Mouse (Mus musculus): ENCODE results near the gene Fgd3.

The Fgd3 gene

GRCm38 (mm10) chr13:49341012-49341830 is 21.1 kb upstream of the Fgd3 start, which contains the start of gene Bicd2:
Bicd2 (plus strand) TSS chr13:49341585.
- DNase-seq: peak; percentile 98

DNA sequence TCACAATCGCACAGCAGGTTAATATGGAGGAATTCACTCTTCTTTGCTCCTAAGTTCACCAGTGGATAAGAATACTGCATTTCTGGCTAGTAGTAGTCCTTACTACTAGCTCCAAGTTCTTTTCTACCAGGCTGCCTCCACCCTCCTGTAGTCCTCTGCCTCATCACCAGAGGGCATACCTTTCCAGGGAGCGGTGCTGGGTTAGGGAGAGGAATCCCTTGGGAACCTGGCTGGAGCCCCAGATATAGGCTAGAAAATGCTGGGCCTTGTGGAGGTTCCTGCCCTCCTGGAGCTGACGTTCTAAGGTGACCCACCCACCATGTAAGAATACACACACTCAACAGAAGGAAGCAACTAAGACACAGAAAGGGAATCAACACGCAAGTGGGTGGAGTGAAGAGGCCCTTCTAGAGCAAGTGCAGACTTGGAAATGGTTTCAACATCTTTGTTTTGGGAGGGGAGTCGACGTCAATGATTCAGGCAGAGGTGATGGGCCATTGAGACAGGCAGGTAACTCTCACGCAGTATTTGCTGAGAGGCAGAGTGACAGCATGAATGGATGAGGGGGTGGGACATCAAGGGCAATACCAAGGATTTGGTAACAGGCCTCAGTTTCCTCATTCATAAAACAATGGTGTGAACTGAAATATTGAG is 18.9 kb upstream of the Fgd3 start:
- no peak for DNase-seq

- DNase-seq: no peak
Observed at GRCm38 (mm10) chr13:49335077-49335982, 15.2 kb upstream of the Fgd3 start.

GRCm38 (mm10) chr13:49333250-49333649 is 13.1 kb upstream of the Fgd3 start:
- DNase-seq: no peak

DNA sequence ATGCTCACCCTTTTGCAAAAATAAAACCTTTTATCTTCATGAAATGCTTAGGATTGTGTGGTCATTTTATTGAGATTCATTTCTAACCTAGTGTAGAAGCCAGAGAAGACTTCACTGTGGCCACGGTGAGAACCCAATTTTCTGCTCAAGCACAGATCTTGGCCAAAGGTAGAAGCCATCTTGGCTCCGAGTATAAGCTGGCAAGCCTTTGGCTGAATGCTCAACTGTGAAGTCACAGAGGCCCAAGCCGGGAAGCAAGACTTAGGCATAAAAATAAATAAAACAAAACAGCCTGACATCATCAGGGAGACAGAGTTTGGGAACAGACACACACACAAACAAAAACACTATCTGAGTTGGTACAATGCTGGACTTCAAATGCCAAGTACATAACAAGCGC is 8.0 kb upstream of the Fgd3 start:
- DNase-seq: no peak

GRCm38 (mm10) chr13:49326246-49327206 is 6.4 kb upstream of the Fgd3 start:
- peak; percentile 56 for DNase-seq

- no peak for DNase-seq
Observed at GRCm38 (mm10) chr13:49324871-49325270, 4.8 kb upstream of the Fgd3 start.

DNA sequence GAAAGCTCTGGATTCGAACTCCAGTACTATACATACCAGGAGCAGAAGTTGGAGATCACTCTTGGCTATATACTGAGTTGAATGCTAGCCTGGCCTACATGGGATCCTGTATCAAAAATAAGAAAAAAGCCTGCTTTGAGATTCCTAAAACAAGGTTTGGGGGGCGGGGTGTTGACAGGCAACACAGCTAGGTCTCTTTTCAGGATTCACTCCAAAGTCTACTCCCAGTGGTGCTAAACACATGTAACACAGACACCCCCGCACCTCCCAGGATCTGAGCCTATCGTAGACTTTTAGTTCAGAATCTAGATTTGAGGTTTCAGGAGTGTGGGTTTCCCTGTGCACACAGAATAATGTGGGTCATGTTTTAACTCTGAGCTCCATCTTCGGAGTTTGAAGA is 2.6 kb upstream of the Fgd3 start:
- DNase-seq: no peak

- no peak for DNase-seq
Observed at GRCm38 (mm10) chr13:49322169-49322568, 2.1 kb upstream of the Fgd3 start.

- no peak for DNase-seq
Observed at GRCm38 (mm10) chr13:49321452-49321851, 1.3 kb upstream of the Fgd3 start.

DNA sequence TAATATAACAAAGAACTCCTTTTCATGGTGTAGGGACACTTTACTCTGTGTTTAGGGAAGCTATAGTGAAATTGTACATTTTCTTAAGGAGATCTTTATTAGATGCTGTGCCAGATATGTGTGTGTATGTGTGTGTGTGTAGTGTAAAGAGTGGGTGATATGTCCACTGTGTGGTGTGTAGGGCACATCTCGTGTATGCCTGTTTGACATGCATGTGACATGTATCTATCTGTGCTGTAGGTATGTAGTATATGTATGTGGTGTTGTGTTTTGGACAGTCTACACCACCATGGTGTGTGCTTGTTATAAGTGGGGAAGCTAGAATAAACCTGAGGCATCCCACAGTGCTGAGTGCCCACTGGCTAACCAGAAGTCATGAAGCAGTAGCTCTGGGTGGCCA is 403 bp upstream of the Fgd3 start:
- DNase-seq: no peak

GRCm38 (mm10) chr13:49317914-49318313 is 2.2 kb downstream of the Fgd3 start:
- DNase-seq: no peak

- DNase-seq: no peak
Observed at GRCm38 (mm10) chr13:49317508-49317907, 2.6 kb downstream of the Fgd3 start.

DNA sequence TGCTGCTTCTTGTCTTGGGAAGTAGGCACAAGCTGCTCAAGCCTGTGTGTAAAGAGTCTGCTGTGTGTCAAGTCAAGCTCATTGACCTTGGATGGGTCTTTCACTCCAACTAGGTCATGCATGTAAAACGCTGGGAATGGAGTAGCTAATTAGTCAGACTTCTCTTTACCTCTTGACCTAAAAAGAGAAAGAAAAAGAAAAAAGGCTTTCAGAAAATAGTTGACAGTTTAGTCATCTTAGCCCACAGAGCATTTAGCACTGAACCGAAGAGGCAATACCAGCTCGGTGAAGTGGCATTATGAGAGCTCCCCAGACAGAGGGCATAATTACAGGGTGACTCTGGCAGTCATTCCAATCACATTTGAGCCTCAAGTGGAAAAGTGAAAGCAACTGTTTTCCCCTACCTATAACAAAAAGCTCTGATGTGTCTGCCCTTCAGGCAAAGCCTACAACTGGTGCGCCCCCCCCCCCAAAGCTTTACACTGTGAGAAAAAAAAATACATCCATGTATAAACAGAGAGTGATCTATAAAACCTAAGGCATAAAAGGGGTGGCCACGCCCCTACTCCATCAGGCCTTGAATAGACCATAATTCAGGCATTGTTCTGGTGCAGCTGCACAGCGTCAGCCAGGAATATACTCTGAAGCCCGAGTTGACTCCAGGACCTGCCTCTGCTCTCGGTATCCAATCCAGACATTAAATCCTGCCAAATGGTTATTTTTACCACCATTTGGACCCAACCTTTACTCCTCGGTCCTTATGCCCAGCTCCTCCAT is 3.5 kb downstream of the Fgd3 start:
- DNase-seq: no peak

- DNase-seq: no peak
Observed at GRCm38 (mm10) chr13:49311642-49312041, 8.5 kb downstream of the Fgd3 start.

DNA sequence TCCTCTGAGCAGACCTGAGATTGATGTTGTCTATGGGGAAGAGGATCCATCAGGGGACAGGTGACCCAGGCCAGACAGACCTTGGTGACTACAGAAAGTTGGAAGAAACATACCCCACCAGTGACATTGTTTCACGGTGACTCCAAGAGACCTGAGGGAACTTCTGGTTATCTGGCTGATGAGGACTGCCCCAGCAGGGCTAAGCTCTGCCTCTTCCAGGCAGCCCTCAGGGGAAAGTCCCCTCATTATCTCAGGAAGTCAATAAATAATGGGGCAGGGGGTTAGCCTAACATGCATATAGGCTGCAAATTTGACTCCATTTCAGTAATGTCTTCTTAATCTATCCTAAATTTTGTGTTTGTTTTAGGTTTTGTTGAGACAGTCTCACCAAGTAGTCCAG is 10.6 kb downstream of the Fgd3 start:
- DNase-seq: no peak

GRCm38 (mm10) chr13:49308861-49309403 is 11.2 kb downstream of the Fgd3 start:
- DNase-seq: no peak

DNA sequence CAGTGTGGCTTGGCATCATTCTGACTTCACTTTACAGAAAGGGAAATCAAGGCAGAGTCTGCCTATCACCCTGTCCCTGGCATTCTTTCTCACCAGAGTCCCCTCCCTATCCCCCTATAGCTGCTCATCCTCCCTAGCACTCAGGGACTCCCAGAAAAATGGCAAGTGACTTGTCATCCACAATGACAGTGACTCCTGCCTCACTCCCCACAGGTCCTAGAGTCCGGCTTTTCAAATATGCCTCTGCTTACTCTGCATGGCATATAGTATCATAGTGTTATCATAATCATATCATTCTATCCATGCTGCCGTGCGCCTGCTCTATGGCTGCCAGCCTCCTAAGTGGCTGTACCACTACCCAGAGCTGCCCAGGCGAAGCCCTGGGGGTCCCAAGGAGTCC is 11.9 kb downstream of the Fgd3 start:
- DNase-seq: no peak

GRCm38 (mm10) chr13:49307311-49307969 is 12.7 kb downstream of the Fgd3 start:
- DNase-seq: no peak

GRCm38 (mm10) chr13:49306771-49307310 is 13.3 kb downstream of the Fgd3 start:
- DNase-seq: no peak

All from cerebellum, adult 9-11 months (tissue).